Mouse (Mus musculus) embryonic facial prominence, embryonic 14.5 days (tissue): ENCODE results near the gene Zfp512b. TPM values are rescaled to one million over a fixed set of nuclear protein-coding genes. Genes with fewer than 3 reads are reported as not detected.

ENCODE experiments used
- ATAC-seq: fragments of 200-750 bp; cut with Nextera tagmentation; 2 replicates; pipeline ENCODE4 v1.8.0; 2017; ENCODE audit warnings: low read depth, moderate number of reproducible peaks, moderate TSS enrichment
- DNase-seq: peaks from one replicate; pipeline ENCODE4 v3.0.0-alpha.2; 2015; ENCODE audit warnings: low spot score
- H3K27ac ChIP-seq: fragments of 300-500 bp; sonication (generic); replicated peaks from 2 replicates; pipeline ENCODE4 v1.5.1; 2014; ENCODE audit warnings: low read depth, mild to moderate bottlenecking, low read length, moderate library complexity
- H3K27me3 ChIP-seq: fragments of 300-500 bp; sonication (generic); replicated peaks from 2 replicates; pipeline ENCODE4 v1.6.1; 2014; ENCODE audit warnings: low read length; ENCODE audit not compliant: control insufficient read depth, insufficient read depth
- H3K36me3 ChIP-seq: fragments of 300-500 bp; sonication (generic); 2 replicates; pipeline ENCODE4 v1.6.1; 2014; ENCODE audit warnings: low read length, mixed read lengths; ENCODE audit not compliant: control insufficient read depth, insufficient read depth
- H3K4me1 ChIP-seq: fragments of 300-500 bp; sonication (generic); 2 replicates; pipeline ENCODE4 v1.6.1; 2014; ENCODE audit warnings: antibody characterized with exemption, low read length; ENCODE audit not compliant: control insufficient read depth, insufficient read depth
- H3K4me2 ChIP-seq: fragments of 300-500 bp; sonication (generic); 2 replicates; pipeline ENCODE4 v1.6.1; 2014; ENCODE audit warnings: low read depth, mild to moderate bottlenecking, low read length, moderate library complexity, mixed read lengths
- H3K4me3 ChIP-seq: fragments of 300-500 bp; sonication (generic); 2 replicates; pipeline ENCODE4 v1.5.1; 2014; ENCODE audit warnings: low read depth, mild to moderate bottlenecking, low read length
- H3K9ac ChIP-seq: fragments of 300-500 bp; sonication (generic); 2 replicates; pipeline ENCODE4 v1.6.1; 2014; ENCODE audit warnings: low read depth, mild to moderate bottlenecking, low read length, moderate library complexity, mixed read lengths
- H3K9me3 ChIP-seq: fragments of 300-500 bp; sonication (generic); 2 replicates; pipeline ENCODE4 v1.6.1; 2016; ENCODE audit warnings: low read length; ENCODE audit not compliant: control insufficient read depth
- WGBS: fragments of 180-500 bp; shearing (Covaris S2); extraction: QIAGEN DNeasy Blood & Tissue Kit; methylation state at CpG from one replicate; pipeline ENCODE4 v1.1.7; 2014; 5-methylcytosine and 5-hydroxymethylcytosine counted together
- polyA plus RNA-seq: library from polyadenylated mRNA; unstranded; fragments of >200 nt; fragmentation: Nextera tagmentation; extraction: Ambion mirVana; gene quantifications from 2 replicates; pipeline ENCODE4 v1.2.1, GENCODE M21; 2014

Gene Zfp512b
- polyA plus RNA-seq, 1 experiment from 2014 or later: 42.0 TPM

DNA sequence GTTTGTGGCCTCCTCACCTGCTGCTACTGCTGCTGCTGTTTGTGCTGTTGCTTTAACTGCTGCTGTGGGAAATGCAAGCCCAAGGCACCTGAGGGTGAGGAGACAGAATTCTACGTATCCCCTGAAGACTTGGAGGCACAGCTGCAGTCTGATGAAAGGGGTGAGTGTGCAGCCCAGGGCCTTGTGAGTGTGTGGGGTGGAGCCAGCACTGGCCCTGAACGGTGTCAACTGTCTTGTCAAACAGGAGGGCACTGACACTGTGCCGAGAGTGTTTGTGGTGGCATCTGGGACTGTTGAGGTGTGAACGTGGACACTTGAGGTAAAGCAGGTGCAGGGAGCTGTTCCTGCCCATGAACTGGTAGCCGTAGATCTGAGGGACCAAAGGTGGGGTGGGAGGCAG, 43.9 kb downstream of the Zfp512b start:
- ATAC-seq (peak; percentile 53; the same call in 1 of the 2 replicates), DNase-seq (peak; percentile 11)
- H3K27me3 ChIP-seq: no peaks in the 10 kb centered on the region
- H3K27ac ChIP-seq: no peak overlapping the region
- no peak overlapping the region for H3K4me3 ChIP-seq
- no peaks in the 10 kb centered on the region for H3K9me3 ChIP-seq
- H3K9ac ChIP-seq: no peak overlapping the region
- no peaks in the 10 kb centered on the region for H3K4me1 ChIP-seq
- H3K4me2 ChIP-seq: no peak overlapping the region
- WGBS: 85% methylated on average over 5 of the region's 5 CpGs
- H3K36me3 ChIP-seq: peaks cover 81% of the 10 kb centered on the region

DNA sequence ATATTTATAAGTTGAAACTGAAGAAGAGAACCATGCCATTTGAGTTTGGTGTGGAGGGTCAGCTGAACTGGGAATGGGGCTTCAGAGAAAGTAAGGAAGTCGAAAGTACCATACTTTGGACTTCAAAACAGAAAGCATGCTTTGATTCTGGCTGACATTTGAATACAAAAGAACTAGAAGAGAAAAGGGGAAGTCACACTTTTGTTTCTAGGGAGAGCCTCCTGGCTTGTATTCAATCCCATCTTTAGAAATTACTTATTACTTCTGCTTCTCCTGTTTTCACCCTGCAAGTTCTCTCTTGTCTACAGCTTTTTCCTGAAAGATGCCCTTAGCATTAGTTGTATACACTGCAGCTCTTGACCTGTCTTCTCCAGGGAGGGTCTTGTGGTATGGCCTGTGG, 44.4 kb downstream of the Zfp512b start:
- Histone ChIP-seq H3K27ac (no peak overlapping the region), H3K4me2 (no peak overlapping the region), H3K36me3 (peaks cover 76% of the 10 kb centered on the region), H3K4me1 (no peaks in the 10 kb centered on the region), H3K9me3 (no peaks in the 10 kb centered on the region), H3K4me3 (no peak overlapping the region), H3K9ac (no peak overlapping the region), H3K27me3 (no peaks in the 10 kb centered on the region)
- 77% methylated on average over 1 of the region's 1 CpGs for WGBS
- DNase-seq (no peak), ATAC-seq (no peak)

DNA sequence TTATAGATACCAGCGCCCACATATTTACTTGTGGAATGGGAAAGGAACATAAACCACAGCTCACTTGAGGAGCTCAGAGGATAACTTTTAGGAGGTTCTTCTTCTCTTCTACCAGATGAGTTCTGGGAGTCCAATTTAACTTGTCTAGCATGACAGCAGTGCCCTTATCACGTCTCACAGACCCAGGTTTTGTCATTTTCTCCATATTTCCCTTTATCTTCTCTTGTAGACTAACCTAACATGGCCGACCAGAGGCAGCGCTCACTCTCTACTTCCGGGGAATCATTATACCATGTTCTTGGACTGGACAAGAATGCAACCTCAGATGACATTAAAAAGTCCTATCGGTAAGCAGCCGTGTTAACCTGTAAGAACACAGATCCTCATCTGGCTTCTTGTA, 46.5 kb downstream of the Zfp512b start:
- no peaks in the 10 kb centered on the region for H3K9me3 ChIP-seq
- no peak overlapping the region for H3K27ac ChIP-seq
- H3K9ac ChIP-seq: no peak overlapping the region
- H3K27me3 ChIP-seq: no peaks in the 10 kb centered on the region
- no peaks in the 10 kb centered on the region for H3K4me1 ChIP-seq
- no peak for DNase-seq
- no peak overlapping the region for H3K4me2 ChIP-seq
- 98% methylated on average over 7 of the region's 7 CpGs for WGBS
- H3K4me3 ChIP-seq: no peak overlapping the region
- H3K36me3 ChIP-seq: peaks cover 60% of the 10 kb centered on the region
- no peak for ATAC-seq

GRCm38 (mm10) chr2:181541761-181542380, 50.7 kb downstream of the Zfp512b start:
- H3K27ac ChIP-seq: no peak overlapping the region
- no peaks in the 10 kb centered on the region for H3K27me3 ChIP-seq
- WGBS: 92% methylated on average over 6 of the region's 6 CpGs
- DNase-seq (no peak), ATAC-seq (no peak)
- no peak overlapping the region for H3K4me2 ChIP-seq
- H3K4me1 ChIP-seq: no peaks in the 10 kb centered on the region
- no peak overlapping the region for H3K9ac ChIP-seq
- H3K9me3 ChIP-seq: no peaks in the 10 kb centered on the region
- peaks cover 26% of the 10 kb centered on the region for H3K36me3 ChIP-seq
- no peak overlapping the region for H3K4me3 ChIP-seq

DNA sequence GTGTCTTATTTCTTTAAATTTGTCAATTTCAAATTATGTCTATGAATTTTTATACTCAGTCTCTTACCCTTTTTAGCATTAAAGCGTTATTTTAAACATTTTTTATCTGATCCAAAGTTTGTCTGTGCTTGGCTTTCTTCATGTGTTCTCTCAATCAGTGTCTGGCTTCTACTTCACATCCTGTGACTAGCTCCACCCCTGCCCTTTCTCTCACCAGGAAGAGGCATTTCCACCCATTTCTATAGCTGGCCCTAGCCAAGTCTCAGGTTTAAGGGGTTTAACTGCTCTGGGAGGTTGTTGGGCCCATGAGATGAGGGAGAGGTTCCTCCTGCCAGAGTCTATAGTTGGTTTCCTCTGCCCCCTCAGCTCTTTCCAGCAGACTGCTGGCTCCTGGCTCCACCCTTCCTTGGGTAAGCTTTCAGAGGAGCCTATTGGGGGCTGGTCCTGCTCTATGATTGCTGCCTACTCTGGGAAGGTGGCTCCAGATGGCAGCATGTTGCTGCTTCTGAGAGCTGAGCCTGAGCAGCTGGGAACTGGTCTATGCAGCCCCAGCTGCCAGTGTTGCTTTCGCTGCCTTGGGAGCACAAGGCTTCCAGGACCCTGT, 55.1 kb downstream of the Zfp512b start:
- H3K9ac ChIP-seq: no peak overlapping the region
- peak; percentile 76 for DNase-seq
- peak overlapping the region; percentile 35; the same call in 1 of the 2 replicates for H3K27ac ChIP-seq
- H3K9me3 ChIP-seq: no peaks in the 10 kb centered on the region
- no peaks in the 10 kb centered on the region for H3K27me3 ChIP-seq
- ATAC-seq: peak; percentile 95
- H3K4me1 ChIP-seq: no peaks in the 10 kb centered on the region
- no peak overlapping the region for H3K4me2 ChIP-seq
- peaks cover 22% of the 10 kb centered on the region; the same call in 1 of the 2 replicates for H3K36me3 ChIP-seq
- 93% methylated on average over 2 of the region's 2 CpGs for WGBS
- no peak overlapping the region for H3K4me3 ChIP-seq

- 91% methylated on average over 2 of the region's 2 CpGs for WGBS
- ATAC-seq: no peak
- H3K27me3 ChIP-seq: no peaks in the 10 kb centered on the region
- H3K4me3 ChIP-seq: no peak overlapping the region
- no peak overlapping the region for H3K9ac ChIP-seq
- H3K9me3 ChIP-seq: 0 out of 2 replicates have a peak, but pooled peaks cover 3% of the 10 kb centered on the region
- H3K4me1 ChIP-seq: no peaks in the 10 kb centered on the region
- no peak overlapping the region for H3K27ac ChIP-seq
- H3K36me3 ChIP-seq: peaks cover 22% of the 10 kb centered on the region; the same call in 1 of the 2 replicates
- DNase-seq: no peak
- no peak overlapping the region for H3K4me2 ChIP-seq
Measured at GRCm38 (mm10) chr2:181536410-181536809, 56.2 kb downstream of the Zfp512b start.

DNA sequence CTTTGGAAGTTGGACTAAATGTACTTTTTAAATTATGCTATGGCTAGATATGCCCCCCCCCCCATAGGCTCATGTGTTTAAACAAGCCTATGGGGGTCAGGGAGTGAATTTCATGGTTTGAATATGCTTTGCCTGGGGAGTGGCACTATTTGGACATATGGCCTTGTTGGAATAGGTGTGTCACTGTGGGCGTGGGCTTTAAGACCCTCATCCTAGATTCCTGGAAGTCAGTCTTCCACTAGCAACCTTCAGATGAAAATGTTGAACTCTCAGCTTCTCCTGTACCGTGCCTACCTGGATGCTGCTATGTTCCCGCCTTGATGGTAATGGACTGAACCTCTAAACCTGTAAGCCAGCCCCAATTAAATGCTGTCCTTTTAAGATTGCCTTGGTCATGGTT, 60.0 kb downstream of the Zfp512b start:
- H3K36me3 ChIP-seq: peaks cover 42% of the 10 kb centered on the region
- H3K4me1 ChIP-seq: no peaks in the 10 kb centered on the region
- ATAC-seq: no peak
- DNase-seq: no peak
- peaks cover 25% of the 10 kb centered on the region for H3K9me3 ChIP-seq
- no peaks in the 10 kb centered on the region for H3K27me3 ChIP-seq
- H3K4me2 ChIP-seq: no peak overlapping the region
- no peak overlapping the region for H3K4me3 ChIP-seq
- 96% methylated on average over 3 of the region's 3 CpGs for WGBS
- H3K27ac ChIP-seq: no peak overlapping the region
- no peak overlapping the region for H3K9ac ChIP-seq
